Mouse (Mus musculus) bone marrow, adult 2 months (tissue): ENCODE data around the gene Kiss1r. TPM values are rescaled to one million over a fixed set of nuclear protein-coding genes. Genes with fewer than 3 reads are reported as not detected.

Experiments
- H3K27ac ChIP-seq: fragments of 200-500 bp; 2 replicates; pipeline ENCODE4 v1.5.1; 2012; ENCODE audit warnings: low read depth, mild to moderate bottlenecking, control low read depth, inconsistent platforms, low read length; ENCODE audit not compliant: control insufficient read depth, poor library complexity, insufficient read depth
- H3K4me1 ChIP-seq: fragments of 200-500 bp; 2 replicates; pipeline ENCODE4 v1.6.1; 2011; ENCODE audit warnings: low read length; ENCODE audit not compliant: control insufficient read depth, insufficient read depth
- H3K4me3 ChIP-seq: fragments of 200-500 bp; replicated peaks from 2 replicates; pipeline ENCODE3; 2011; ENCODE audit warnings: mild to moderate bottlenecking, low read depth, low read length, control low read depth; ENCODE audit not compliant: control insufficient read depth
- CTCF ChIP-seq: fragments of 200-500 bp; IDR thresholded peaks from 2 replicates; pipeline ENCODE4 v1.5.1; 2011; ENCODE audit warnings: low read length, control low read depth; ENCODE audit not compliant: control insufficient read depth, insufficient read depth
- POLR2A ChIP-seq: fragments of 200-500 bp; IDR thresholded peaks from 2 replicates; pipeline ENCODE4 v1.6.1; 2011; ENCODE audit warnings: low read depth, mild to moderate bottlenecking, control low read depth, low read length, borderline replicate concordance; ENCODE audit not compliant: control insufficient read depth
- WGBS: fragments of 180-500 bp; shearing (Covaris S2); methylation state at CpG from one replicate; pipeline ENCODE4 v1.1.7; 2018; 5-methylcytosine and 5-hydroxymethylcytosine counted together
- polyA plus RNA-seq: library from polyadenylated mRNA; stranded (reverse); fragments of >200 nt; gene quantifications from 2 replicates; pipeline ENCODE4 v1.2.4, GENCODE M21; 2011; ENCODE audit warnings: low replicate concordance; ENCODE audit not compliant: missing spikeins, insufficient read depth, insufficient read length

Gene Kiss1r
- polyA plus RNA-seq, 1 experiment = not detected

DNA sequence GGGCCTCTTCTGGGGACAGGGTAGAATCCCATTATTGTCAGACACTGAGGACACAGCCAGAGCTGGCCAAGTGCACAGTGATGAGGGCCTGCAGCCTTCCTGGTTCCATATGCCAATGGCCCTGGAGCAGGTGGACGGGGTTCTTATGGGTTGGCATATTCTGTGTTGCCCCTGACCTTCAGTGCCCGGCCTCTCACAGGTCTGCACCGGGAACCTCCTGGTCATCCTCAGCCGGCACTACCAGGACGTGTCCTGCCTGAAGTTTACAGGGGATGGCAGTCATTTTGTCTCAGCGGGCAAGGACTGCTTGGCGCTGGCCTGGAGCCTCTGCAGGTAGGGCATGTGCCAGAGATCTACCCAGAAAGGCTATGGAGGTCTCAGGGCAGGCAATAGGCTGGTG lies 48.0 kb downstream of the Kiss1r start:
- H3K4me3 ChIP-seq = no peak overlapping the region
- WGBS = 87% methylated on average over 7 of the region's 7 CpGs
- TF ChIP-seq CTCF (no peak), POLR2A (no peak)

DNA sequence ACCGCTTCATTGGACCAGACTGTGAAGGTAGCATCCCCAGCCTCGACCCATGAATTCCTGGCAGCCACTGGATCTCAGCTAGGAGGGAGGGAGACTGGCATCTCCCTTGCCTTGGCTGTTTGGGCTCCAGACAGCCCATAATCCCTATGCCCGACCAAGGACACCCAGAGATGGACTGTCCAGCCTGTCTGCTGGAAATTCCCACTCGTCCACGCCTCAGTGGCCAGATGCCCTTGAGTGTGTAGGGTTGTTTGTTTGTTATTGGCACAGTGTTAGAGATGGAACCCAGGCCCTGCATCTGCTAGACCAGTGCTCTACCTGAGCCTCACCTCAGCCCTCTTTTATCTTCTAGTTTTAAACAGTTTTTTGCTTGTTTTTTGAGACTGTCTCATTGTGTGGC lies 48.6 kb downstream of the Kiss1r start:
- WGBS = 91% methylated on average over 5 of the region's 5 CpGs
- Histone ChIP-seq H3K4me3 (no peak overlapping the region), H3K27ac (no peak overlapping the region), H3K4me1 (peaks cover 2% of the 10 kb centered on the region)
- TF ChIP-seq POLR2A (no peak), CTCF (no peak)

More for the DNA sequence above, 48.0 kb downstream of the Kiss1r start:
- Histone ChIP-seq H3K27ac (no peak overlapping the region), H3K4me1 (peaks cover 2% of the 10 kb centered on the region)

- no peak for TF ChIP-seq POLR2A
- no peak for TF ChIP-seq CTCF
- Histone ChIP-seq H3K27ac (no peak overlapping the region), H3K4me3 (no peak overlapping the region), H3K4me1 (no peaks in the 10 kb centered on the region)
- 83% methylated on average over 5 of the region's 5 CpGs for WGBS
Observed at GRCm38 (mm10) chr10:79966886-79967400, 50.2 kb downstream of the Kiss1r start.

DNA sequence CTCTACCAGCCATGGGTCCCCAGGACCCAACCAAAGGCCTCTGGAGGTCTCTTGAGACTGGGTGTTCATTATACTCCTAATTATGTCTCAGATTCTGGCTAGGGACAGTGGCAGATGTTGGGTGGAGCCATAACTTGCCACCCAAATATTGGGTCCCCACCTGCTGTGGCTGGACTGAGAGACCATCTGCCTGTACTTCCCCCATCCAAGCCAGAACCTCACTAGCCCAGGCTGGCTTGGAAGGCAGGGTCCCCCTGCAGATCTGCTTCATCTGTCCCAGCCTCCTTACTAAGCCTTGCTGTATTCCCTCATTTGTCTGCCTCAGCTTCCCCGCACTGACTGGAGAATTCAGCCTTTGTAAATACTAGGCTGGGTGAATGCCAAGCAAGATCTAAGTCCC lies 51.4 kb downstream of the Kiss1r start:
- Histone ChIP-seq H3K4me3 (no peak overlapping the region), H3K27ac (no peak overlapping the region), H3K4me1 (no peaks in the 10 kb centered on the region)
- 91% methylated on average over 1 of the region's 1 CpGs for WGBS
- no peak for TF ChIP-seq CTCF
- TF ChIP-seq POLR2A = no peak

GRCm38 (mm10) chr10:79969124-79969568 lies 52.4 kb downstream of the Kiss1r start:
- no peaks in the 10 kb centered on the region for H3K4me1 ChIP-seq
- no peak overlapping the region for H3K4me3 ChIP-seq
- no peak for TF ChIP-seq CTCF
- TF ChIP-seq POLR2A = no peak
- H3K27ac ChIP-seq = no peak overlapping the region
- 67% methylated on average over 3 of the region's 3 CpGs for WGBS

- 5% methylated on average over 47 of the region's 47 CpGs for WGBS
- no peak within 1 kb of the TSS for H3K27ac ChIP-seq
- no peak within 1 kb of the TSS for H3K4me3 ChIP-seq
- H3K4me1 ChIP-seq = no peaks in the 10 kb centered on the region
- TF ChIP-seq POLR2A (no peak), CTCF (no peak)
Observed at GRCm38 (mm10) chr10:79970415-79971182, 53.8 kb downstream of the Kiss1r start, which contains the start of gene Grin3b. Grin3b (plus strand) TSS chr10:79970715.

- WGBS = 9% methylated on average over 21 of the region's 21 CpGs
- Histone ChIP-seq H3K27ac (no peak overlapping the region), H3K4me3 (no peak overlapping the region), H3K4me1 (no peaks in the 10 kb centered on the region)
- no peak for TF ChIP-seq CTCF
- no peak for TF ChIP-seq POLR2A
Observed at GRCm38 (mm10) chr10:79971183-79971497, 54.4 kb downstream of the Kiss1r start.

Other genes starting within 250 kb of the Kiss1r start
- 4.9 and 12.2 TPM in 2 replicates for gene Tpgs1, start 247.6 kb upstream of the Kiss1r start, polyA plus RNA-seq
- gene Cdc34, start 234.8 kb upstream of the Kiss1r start, polyA plus RNA-seq = 82.1 and 98.6 TPM in 2 replicates
- gene Gzmm, start 228.0 kb upstream of the Kiss1r start, polyA plus RNA-seq = not detected in 2 replicates
- gene Bsg, start 212.5 kb upstream of the Kiss1r start, polyA plus RNA-seq = 465 and 588 TPM in 2 replicates
- gene Hcn2, start 200.3 kb upstream of the Kiss1r start, polyA plus RNA-seq = 0.31 TPM in 1 of 2 replicates, not detected in the other
- 20.0 and 29.6 TPM in 2 replicates for gene Polrmt, start 170.4 kb upstream of the Kiss1r start, polyA plus RNA-seq
- not detected in 2 replicates for gene Fgf22, start 161.9 kb upstream of the Kiss1r start, polyA plus RNA-seq
- 26.5 and 42.8 TPM in 2 replicates for gene Rnf126, start 150.0 kb upstream of the Kiss1r start, polyA plus RNA-seq
- gene Fstl3, start 139.7 kb upstream of the Kiss1r start, polyA plus RNA-seq = 1.0 and 1.8 TPM in 2 replicates
- 13.1 and 40.0 TPM in 2 replicates for gene Prss57, start 126.0 kb upstream of the Kiss1r start, polyA plus RNA-seq
- 19.7 and 36.1 TPM in 2 replicates for gene Palm, start 123.4 kb upstream of the Kiss1r start, polyA plus RNA-seq
- not detected in 2 replicates for gene Misp, start 96.0 kb upstream of the Kiss1r start, polyA plus RNA-seq
- gene Ptbp1, start 62.5 kb upstream of the Kiss1r start, polyA plus RNA-seq = 113 and 188 TPM in 2 replicates
- gene Prtn3, start 42.5 kb upstream of the Kiss1r start, polyA plus RNA-seq = 143 and 259 TPM in 2 replicates
- 16.4 and 32.4 TPM in 2 replicates for gene Plppr3, start 42.3 kb upstream of the Kiss1r start, polyA plus RNA-seq
- gene Elane, start 30.7 kb upstream of the Kiss1r start, polyA plus RNA-seq = 102 and 162 TPM in 2 replicates
- gene Cfd, start 26.1 kb upstream of the Kiss1r start, polyA plus RNA-seq = 20.0 TPM in 1 of 2 replicates, not detected in the other
- gene Med16, start 8.0 kb upstream of the Kiss1r start, polyA plus RNA-seq = 12.3 and 19.2 TPM in 2 replicates
- not detected in 2 replicates for gene Gm26602, start 6.1 kb upstream of the Kiss1r start, polyA plus RNA-seq
- 182 and 197 TPM in 2 replicates for gene R3hdm4, start 4.2 kb downstream of the Kiss1r start, polyA plus RNA-seq
- gene Arid3a, start 10.1 kb downstream of the Kiss1r start, polyA plus RNA-seq = 12.4 and 27.6 TPM in 2 replicates
- 26.7 and 43.3 TPM in 2 replicates for gene Wdr18, start 43.2 kb downstream of the Kiss1r start, polyA plus RNA-seq
- not detected in 2 replicates for gene Grin3b, start 53.7 kb downstream of the Kiss1r start, polyA plus RNA-seq
- 78.6 and 131 TPM in 2 replicates for gene Tmem259, start 67.4 kb downstream of the Kiss1r start, polyA plus RNA-seq
- gene Cnn2, start 71.6 kb downstream of the Kiss1r start, polyA plus RNA-seq = 41.7 and 92.4 TPM in 2 replicates
- 54.3 and 96.9 TPM in 2 replicates for gene Abca7, start 79.5 kb downstream of the Kiss1r start, polyA plus RNA-seq
- 111 and 291 TPM in 2 replicates for gene Arhgap45, start 99.7 kb downstream of the Kiss1r start, polyA plus RNA-seq
- gene Polr2e, start 122.8 kb downstream of the Kiss1r start, polyA plus RNA-seq = 35.6 and 44.5 TPM in 2 replicates
- 948 and 2,392 TPM in 2 replicates for gene Gpx4, start 130.2 kb downstream of the Kiss1r start, polyA plus RNA-seq
- gene Sbno2, start 188.6 kb downstream of the Kiss1r start, polyA plus RNA-seq = 37.6 and 83.8 TPM in 2 replicates
- 197 and 344 TPM in 2 replicates for gene Stk11, start 198.8 kb downstream of the Kiss1r start, polyA plus RNA-seq
- 131 and 178 TPM in 2 replicates for gene Atp5d, start 221.7 kb downstream of the Kiss1r start, polyA plus RNA-seq
- gene Cbarp, start 223.9 kb downstream of the Kiss1r start, polyA plus RNA-seq = 3.4 and 3.7 TPM in 2 replicates
- 36.0 and 53.2 TPM in 2 replicates for gene Midn, start 231.3 kb downstream of the Kiss1r start, polyA plus RNA-seq
- gene Cirbp, start 249.0 kb downstream of the Kiss1r start, polyA plus RNA-seq = 200 and 277 TPM in 2 replicates